Mouse (Mus musculus) spleen, adult 10 weeks (tissue): ENCODE data around the gene Ppt1. TPM values are rescaled to one million over a fixed set of nuclear protein-coding genes. Genes with fewer than 3 reads are reported as not detected.

Experiments used
- polyA plus RNA-seq: library from polyadenylated mRNA; stranded (reverse); fragments of 350-450 nt; fragmentation: Illumina TruSeq; extraction: RNeasy Lipid Tissue Mini Kit (QIAGEN cat#74804); gene quantifications from one replicate; pipeline ENCODE4 v1.2.3, GENCODE M21; 2015; ENCODE audit warnings: low replicate concordance; ENCODE audit not compliant: insufficient read depth

The Ppt1 gene
- polyA plus RNA-seq = 330 TPM

GRCm38 (mm10) chr4:122835530-122836402, at the start of gene Ppt1:
TSS of gene Ppt1 (plus strand) at chr4:122836242.

GRCm38 (mm10) chr4:122885768-122886578, 49.9 kb downstream of the Ppt1 start, which contains the start of gene Cap1:
TSS of gene Cap1 (minus strand) at chr4:122886056.

Other genes with a start within 250 kb of the Ppt1 start
- gene 9530002B09Rik, start 147.0 kb upstream of the Ppt1 start, polyA plus RNA-seq = not detected
- 418 TPM for gene Cap1, start 49.8 kb downstream of the Ppt1 start, polyA plus RNA-seq
- 0.59 TPM for gene Mfsd2a, start 124.9 kb downstream of the Ppt1 start, polyA plus RNA-seq
- gene Mycl, start 159.4 kb downstream of the Ppt1 start, polyA plus RNA-seq = 16.0 TPM
- 34.0 TPM for gene Trit1, start 180.4 kb downstream of the Ppt1 start, polyA plus RNA-seq